Mouse (Mus musculus) stomach, postnatal 0 days (tissue): ENCODE measurements around the gene C130074G19Rik.

ENCODE experiments used
- CTCF ChIP-seq: IDR thresholded peaks from 2 replicates; pipeline ENCODE4 v1.5.1; 2016; ENCODE audit warnings: antibody characterized with exemption, low read depth, mild to moderate bottlenecking, moderate library complexity
- EP300 ChIP-seq: optimal IDR thresholded peaks from 2 replicates; pipeline ENCODE3; 2016; ENCODE audit warnings: antibody characterized with exemption

- no peak for TF ChIP-seq CTCF
- TF ChIP-seq EP300: no peak
Measured at GRCm38 (mm10) chr1:184872069-184872819, 10.8 kb downstream of the C130074G19Rik start.
